Mouse (Mus musculus) monocyte, adult 2 months (primary cell): ENCODE measurements around the gene Fen1.

ENCODE experiments used
- DNase-seq, 2 experiments: peaks; one replicate each; pipeline ENCODE4 v3.0.0; 2022; ENCODE audit warnings: low spot score in 2 of 2, low read depth in 1 of 2

The Fen1 gene

GRCm38 (mm10) chr19:10216101-10216500, 12.1 kb upstream of the Fen1 start:
- DNase-seq, result no peak

DNA sequence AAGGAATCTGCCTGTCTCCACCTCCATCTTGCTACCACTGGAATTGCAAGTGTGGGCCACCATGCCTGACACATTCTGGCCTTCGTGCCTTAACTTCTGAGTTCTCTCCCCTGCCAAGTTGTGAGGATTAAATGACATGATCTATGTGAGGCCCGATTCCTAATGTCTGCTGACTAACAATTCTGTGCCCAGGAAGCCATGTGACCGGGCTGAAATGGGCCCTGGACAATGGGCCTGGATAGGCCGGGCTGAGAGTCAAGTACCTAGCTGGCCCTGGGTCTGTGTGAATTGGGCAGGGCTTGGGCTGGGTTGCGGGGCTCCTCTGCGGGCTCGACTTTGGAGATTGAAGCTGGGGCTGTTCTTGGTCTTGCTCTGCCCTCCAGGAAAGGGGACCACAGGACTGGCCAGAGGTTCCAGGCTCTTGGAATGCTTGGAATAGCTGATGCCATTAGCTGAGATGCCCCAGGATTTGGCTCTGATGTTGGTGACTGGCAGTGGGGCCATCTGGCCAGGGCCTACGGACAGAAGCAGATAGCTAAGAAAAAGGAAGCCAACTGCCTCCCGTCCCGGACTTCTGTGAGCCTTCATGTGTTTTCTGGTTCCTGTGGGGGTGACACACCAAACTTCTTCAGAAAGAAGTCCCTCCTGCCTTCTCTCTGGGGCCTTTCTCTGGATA, 10.0 kb upstream of the Fen1 start:
- no peak for DNase-seq

- no peak for DNase-seq
Measured at GRCm38 (mm10) chr19:10210885-10211284, 6.9 kb upstream of the Fen1 start.

GRCm38 (mm10) chr19:10208851-10209250, 4.9 kb upstream of the Fen1 start:
- no peak for DNase-seq

DNA sequence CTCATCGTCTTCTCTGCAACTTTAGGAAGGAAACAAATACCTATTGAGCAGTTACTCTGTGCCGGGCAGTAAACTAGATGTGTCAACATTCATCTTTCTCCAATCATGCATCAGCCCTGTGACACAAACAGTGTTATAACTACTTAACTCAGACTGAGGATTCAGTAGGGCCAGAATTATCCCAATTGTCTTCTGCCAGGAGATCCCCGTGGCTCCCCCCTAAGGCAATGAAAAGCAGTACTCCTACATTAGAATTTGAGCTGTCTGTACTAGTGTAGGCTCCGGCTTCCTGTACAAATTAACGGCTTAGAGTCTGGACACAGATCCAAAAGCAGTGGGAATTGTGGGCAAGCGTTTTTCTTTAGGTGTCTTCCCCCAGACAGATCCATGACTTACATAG, 1.1 kb upstream of the Fen1 start:
- no peak for DNase-seq

GRCm38 (mm10) chr19:10204616-10205001, 640 bp upstream of the Fen1 start:
- peak; percentile 41 to 42 for DNase-seq

GRCm38 (mm10) chr19:10203146-10203847, 672 bp downstream of the Fen1 start:
- no peak for DNase-seq

- peak; percentile 47 to 55 for DNase-seq
Measured at GRCm38 (mm10) chr19:10198723-10199122, 5.2 kb downstream of the Fen1 start.

- no peak for DNase-seq
Measured at GRCm38 (mm10) chr19:10198286-10198685, 5.7 kb downstream of the Fen1 start.

DNA sequence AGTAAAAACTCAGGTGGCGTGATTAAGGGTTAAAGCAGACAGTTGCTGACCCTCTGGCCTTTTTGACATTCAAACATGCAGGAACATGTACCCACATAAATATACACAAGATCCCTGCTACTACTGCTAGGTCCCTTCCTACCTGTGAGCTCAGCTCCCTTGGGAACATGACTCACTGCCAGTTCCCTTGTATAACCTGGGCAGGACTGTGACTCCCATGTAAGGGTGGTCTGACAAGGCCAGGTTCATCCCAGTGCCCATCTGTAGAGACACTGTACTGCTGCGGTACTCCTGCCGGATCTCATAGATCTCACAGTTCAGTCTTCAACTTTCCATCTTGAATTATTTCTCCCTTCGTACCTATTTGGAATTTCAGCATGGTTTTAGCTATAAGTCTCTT, 6.8 kb downstream of the Fen1 start:
- no peak for DNase-seq

DNA sequence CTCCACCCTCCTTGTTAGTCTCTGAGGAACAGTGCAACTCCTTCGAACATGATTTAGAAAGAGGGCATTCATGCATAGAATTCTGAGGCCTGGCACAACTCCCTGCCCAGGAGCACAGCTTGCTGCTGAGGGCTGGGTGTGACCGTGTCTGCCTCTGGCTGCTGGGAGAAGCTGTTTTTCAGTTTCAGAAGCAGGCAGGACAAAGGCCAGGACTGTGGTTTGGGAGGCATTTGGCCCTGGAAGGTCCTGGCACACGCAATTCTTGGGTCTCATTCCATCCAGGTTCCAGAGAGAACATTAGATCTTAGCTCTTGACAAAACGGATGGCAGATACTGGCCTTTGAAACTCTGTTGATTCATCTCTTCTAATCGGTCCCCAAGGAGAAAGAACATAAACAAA, 8.7 kb downstream of the Fen1 start:
- DNase-seq, result no peak

- DNase-seq, result no peak
Measured at GRCm38 (mm10) chr19:10194337-10194736, 9.6 kb downstream of the Fen1 start.

- peak in 1 of 2 experiments; percentile 26 for DNase-seq
Measured at GRCm38 (mm10) chr19:10191326-10191725, 12.6 kb downstream of the Fen1 start.

- DNase-seq, result peak in 1 of 2 experiments; percentile 39
Measured at GRCm38 (mm10) chr19:10190796-10191195, 13.2 kb downstream of the Fen1 start.

GRCm38 (mm10) chr19:10189940-10190339, 14.0 kb downstream of the Fen1 start:
- DNase-seq, result no peak

GRCm38 (mm10) chr19:10189022-10189421, 14.9 kb downstream of the Fen1 start:
- no peak for DNase-seq

- no peak for DNase-seq
Measured at GRCm38 (mm10) chr19:10188281-10188811, 15.6 kb downstream of the Fen1 start.

GRCm38 (mm10) chr19:10186569-10186968, 17.4 kb downstream of the Fen1 start:
- no peak for DNase-seq

DNA sequence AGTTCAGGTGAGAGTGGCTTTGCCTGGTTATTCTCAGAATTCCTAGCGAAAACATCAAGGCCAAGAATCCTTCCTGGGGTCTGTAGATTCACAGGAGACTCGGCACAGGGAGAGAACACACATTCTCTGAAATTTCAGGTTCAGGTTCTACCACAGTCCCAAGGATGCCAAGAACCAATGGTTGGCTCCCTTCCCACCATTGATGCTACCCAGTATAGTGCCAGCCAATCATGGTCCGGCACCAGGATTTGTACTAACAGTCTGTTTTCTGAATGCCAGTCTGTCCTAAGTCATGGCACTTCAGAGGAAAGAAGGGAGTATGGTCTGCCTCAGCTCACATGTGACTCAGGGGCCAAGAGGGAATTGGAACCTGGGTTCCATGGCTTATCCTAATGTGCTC, 18.1 kb downstream of the Fen1 start:
- no peak for DNase-seq

- no peak for DNase-seq
Measured at GRCm38 (mm10) chr19:10184096-10184495, 19.9 kb downstream of the Fen1 start.

GRCm38 (mm10) chr19:10183299-10183983, 20.5 kb downstream of the Fen1 start:
- DNase-seq, result no peak
